Mouse (Mus musculus) embryonic fibroblast, embryonic 13.5 days (primary cell): Measurements from ENCODE around the gene 2900011O08Rik.

ENCODE experiments used
- CTCF ChIP-seq: IDR thresholded peaks from 2 replicates; pipeline ENCODE4 v1.5.1; 2011; ENCODE audit warnings: mild to moderate bottlenecking, control low read depth, low read length, moderate library complexity, borderline replicate concordance; ENCODE audit not compliant: insufficient read depth
- POLR2A ChIP-seq: IDR thresholded peaks from 2 replicates; pipeline ENCODE4 v1.6.1; 2011; ENCODE audit warnings: low read depth, mild to moderate bottlenecking, control low read depth, low read length, moderate library complexity

DNA sequence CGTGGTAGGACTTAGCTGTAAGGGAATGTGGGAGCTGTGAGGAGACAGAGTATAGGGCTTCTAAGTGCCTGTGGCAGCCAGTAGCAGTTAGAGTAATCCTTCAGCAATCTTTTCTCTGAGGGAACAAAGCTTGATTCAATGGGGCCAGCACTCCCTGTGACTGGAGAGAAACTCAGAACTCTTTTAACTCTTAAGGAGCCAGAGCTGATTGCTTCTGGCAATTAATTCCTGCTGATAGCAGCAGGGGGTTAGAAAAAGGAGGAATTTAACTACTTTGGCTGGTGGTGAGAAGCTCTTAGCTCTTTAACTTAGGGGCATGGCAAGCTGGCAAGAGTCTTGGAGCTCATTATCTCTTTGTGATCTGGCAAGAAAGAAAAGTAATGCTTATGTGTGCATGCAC, 72.1 kb downstream of the 2900011O08Rik start:
- TF ChIP-seq POLR2A (no peak), CTCF (no peak)
